Mouse (Mus musculus) gastrocnemius, adult 2 months (tissue): ENCODE measurements around the gene Metrnl. TPM values are rescaled to one million over a fixed set of nuclear protein-coding genes. Genes with fewer than 3 reads are reported as not detected.

Source experiments
- DNase-seq: peaks from one replicate; pipeline ENCODE4 v3.0.0; 2022
- H3K27ac ChIP-seq: fragments of 200-600 bp; 2 replicates; pipeline ENCODE4 v1.8.1; 2022; ENCODE audit warnings: mild to moderate bottlenecking
- H3K4me3 ChIP-seq: fragments of 200-600 bp; 2 replicates; pipeline ENCODE4 v1.8.1; 2022; ENCODE audit warnings: mild to moderate bottlenecking, moderate library complexity
- CTCF ChIP-seq: fragments of 200-600 bp; IDR thresholded peaks from 2 replicates; pipeline ENCODE4 v1.8.1; 2022; ENCODE audit warnings: antibody characterized with exemption, mild to moderate bottlenecking, moderate library complexity
- intact Hi-C: fragments of 180-260 bp; cut with DNase I; formaldehyde crosslinking; loops from one replicate; pipeline ENCODE4 v1.15.1; 2025
- total RNA-seq, 2 experiments: library from RNA; stranded (reverse); gene quantifications; 2 replicates each; pipeline ENCODE4 v1.2.3; 2021

Metrnl gene
- total RNA-seq, 2 experiments from 2014 or later, result 7.8 to 13.7 TPM

DNA sequence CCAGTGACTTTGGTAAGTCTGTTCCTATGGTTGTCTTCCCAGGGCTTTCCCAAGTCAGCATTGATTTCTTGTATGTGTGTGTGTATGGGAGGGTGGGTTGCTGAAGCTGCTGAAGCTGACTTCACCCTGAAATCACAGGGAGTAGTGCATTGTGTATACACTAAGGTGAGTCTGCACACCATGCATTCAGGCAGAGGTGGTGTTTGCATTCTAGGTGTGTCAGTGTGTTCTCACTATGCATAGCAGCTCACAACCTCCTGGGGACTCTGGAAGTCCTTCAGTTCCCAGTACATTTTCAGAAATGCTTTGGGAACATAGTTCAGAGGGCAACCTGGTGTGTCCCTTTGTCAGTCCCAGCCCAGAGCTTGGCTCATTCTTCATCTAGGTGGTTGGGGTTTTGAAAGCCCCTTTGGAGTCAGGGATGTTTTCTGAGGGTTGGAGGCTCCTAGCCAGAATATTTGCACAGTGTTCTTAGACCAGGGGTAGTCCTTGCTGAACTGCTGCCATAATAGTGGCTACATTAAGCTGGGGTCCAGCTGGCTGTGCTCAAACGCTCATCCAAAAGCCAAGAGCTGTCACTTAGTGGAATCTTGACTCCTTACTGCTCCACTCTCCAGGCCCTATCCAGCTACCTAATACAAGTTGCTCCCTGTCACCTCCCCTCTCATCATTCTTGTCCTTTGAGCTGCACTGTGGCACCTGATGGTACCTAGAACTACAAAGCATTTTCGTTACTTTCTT is 13.6 kb downstream of the Metrnl start:
- TF ChIP-seq CTCF, result no peak
- no peak overlapping the region for H3K27ac ChIP-seq

GRCm38 (mm10) chr11:121717724-121718123 is 16.4 kb downstream of the Metrnl start:
- Histone ChIP-seq H3K4me3 (no peak overlapping the region), H3K27ac (no peak overlapping the region)
- intact Hi-C loops, result no loop called here
- TF ChIP-seq CTCF, result no peak
- no peak for DNase-seq

More for the DNA sequence above, 13.6 kb downstream of the Metrnl start:
- no peak overlapping the region for H3K4me3 ChIP-seq
- no peak for DNase-seq
- intact Hi-C loops, result no loop called here

DNA sequence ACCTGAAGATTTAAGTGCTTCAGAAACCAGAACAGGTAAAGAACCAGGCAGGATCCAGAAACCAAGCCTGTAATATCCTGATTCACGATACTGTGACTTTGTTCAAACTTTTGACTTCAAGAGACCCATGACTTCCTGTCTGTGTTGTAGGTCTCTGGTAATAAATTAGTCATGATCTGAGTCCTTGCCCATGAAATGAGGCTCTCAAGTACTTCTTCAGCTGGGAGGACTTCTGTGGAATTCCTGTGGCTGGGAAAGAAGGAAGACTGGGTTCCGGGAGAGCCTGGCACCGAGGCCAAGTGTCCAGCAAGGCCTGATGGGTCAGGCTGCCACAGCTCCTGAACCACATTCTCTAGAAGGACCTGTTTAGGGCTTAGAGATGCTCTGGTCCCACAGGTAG is 19.4 kb downstream of the Metrnl start:
- no peak for DNase-seq
- no peak for TF ChIP-seq CTCF
- intact Hi-C loops, result no loop called here
- H3K4me3 ChIP-seq, result no peak overlapping the region
- H3K27ac ChIP-seq, result no peak overlapping the region

DNA sequence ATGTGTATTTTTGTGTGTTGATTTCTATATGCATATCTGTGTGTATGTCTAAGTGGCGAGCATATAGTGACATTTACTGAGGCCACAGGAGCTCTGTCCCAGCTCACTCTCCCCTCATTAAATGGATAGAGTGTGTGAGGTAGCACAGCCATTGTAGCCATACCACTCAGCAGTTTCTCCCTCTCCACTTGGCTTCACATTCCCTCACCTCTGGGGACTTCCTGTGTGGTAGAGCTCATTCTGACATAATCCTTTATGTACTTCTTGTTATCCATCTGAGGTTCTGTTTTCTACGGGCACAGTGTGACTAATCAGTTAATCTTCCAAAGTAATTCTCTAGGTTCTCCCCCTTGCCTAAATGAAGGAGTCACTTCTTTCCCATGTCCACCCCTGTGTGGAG is 21.1 kb downstream of the Metrnl start:
- intact Hi-C loops, result no loop called here
- no peak for TF ChIP-seq CTCF
- Histone ChIP-seq H3K4me3 (no peak overlapping the region), H3K27ac (no peak overlapping the region)
- DNase-seq, result no peak

DNA sequence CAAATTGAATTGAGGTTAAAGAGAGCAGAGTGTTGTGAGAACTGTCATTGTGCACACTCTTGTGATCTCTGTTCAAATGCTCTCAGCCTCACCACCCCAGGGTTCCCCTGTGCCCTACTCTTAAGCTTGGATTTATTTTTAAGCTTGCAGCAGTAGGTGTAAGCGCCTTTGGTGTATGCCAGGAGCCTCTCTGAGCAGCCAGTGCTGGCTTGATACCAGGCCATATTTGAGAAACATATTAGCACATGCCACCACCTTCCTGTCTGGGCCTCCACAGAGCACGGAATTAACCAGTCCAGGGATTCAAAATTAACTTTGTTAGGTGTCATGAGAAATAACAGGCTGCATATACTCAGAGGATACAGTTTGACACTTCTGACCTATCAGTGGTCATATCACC is 25.3 kb downstream of the Metrnl start:
- no peak for TF ChIP-seq CTCF
- DNase-seq, result no peak
- Histone ChIP-seq H3K27ac (no peak overlapping the region), H3K4me3 (no peak overlapping the region)
- intact Hi-C loops, result no loop called here

- Histone ChIP-seq H3K27ac (0 out of 2 replicates have a peak overlapping the region, but pooled peaks have one; percentile 4), H3K4me3 (no peak overlapping the region)
- intact Hi-C loops, result no loop called here
- no peak for TF ChIP-seq CTCF
- DNase-seq, result no peak
These were observed 32.8 kb downstream of the Metrnl start for GRCm38 (mm10) chr11:121734184-121734583.

DNA sequence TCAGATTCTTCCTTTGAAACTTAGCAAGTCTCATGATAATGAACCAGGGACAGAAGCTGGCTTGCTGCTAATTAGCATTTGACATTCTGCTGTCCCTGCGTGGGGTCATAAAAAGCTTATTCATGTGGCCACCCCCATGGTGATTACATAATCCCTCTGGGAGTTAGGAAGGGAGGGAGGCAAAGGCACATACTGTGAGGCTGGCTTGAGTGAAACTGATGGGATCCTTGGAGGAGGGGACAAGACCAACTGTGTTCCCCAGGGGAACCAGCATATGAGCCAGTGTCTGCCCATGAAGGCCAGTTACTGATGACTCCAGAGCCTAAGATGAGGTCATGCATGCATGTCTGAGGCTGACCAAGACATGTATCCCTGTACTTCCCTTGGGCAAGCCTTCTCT is 33.5 kb downstream of the Metrnl start:
- intact Hi-C loops, result no loop called here
- DNase-seq, result no peak
- no peak for TF ChIP-seq CTCF
- 0 out of 2 replicates have a peak overlapping the region, but pooled peaks have one; percentile 4 for H3K27ac ChIP-seq
- H3K4me3 ChIP-seq, result no peak overlapping the region

- intact Hi-C loops, result no loop called here
- H3K27ac ChIP-seq, result no peak overlapping the region
- TF ChIP-seq CTCF, result no peak
- no peak for DNase-seq
- H3K4me3 ChIP-seq, result no peak overlapping the region
These were observed 37.3 kb downstream of the Metrnl start for GRCm38 (mm10) chr11:121738616-121739015.

DNA sequence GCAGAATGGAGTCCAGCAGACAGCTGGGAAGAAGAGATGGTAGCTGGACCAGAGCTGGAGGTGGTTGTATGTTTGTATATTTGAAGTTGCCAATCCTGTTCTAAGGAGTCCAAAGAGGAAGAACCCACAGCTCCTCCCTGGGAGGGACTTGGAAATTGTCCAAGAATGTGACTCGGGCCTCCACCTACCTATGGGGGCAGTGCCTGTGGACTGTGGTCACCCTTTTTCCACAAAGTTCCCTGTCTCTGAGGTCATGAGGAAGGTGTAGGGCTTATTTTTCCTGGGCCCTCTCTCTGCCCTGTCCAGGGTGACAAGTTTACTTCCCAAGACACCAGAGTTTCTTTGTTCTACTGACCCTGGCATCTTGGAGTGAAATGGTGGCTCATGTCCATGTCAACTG is 39.6 kb downstream of the Metrnl start:
- Histone ChIP-seq H3K4me3 (no peak overlapping the region), H3K27ac (peak overlapping the region; percentile 63)
- no peak for DNase-seq
- intact Hi-C loops, result no loop called here
- TF ChIP-seq CTCF, result no peak

GRCm38 (mm10) chr11:121741433-121741832 is 40.1 kb downstream of the Metrnl start:
- intact Hi-C loops, result no loop called here
- TF ChIP-seq CTCF, result no peak
- peak; percentile 39 for DNase-seq
- no peak overlapping the region for H3K4me3 ChIP-seq
- peak overlapping the region; percentile 63 for H3K27ac ChIP-seq

DNA sequence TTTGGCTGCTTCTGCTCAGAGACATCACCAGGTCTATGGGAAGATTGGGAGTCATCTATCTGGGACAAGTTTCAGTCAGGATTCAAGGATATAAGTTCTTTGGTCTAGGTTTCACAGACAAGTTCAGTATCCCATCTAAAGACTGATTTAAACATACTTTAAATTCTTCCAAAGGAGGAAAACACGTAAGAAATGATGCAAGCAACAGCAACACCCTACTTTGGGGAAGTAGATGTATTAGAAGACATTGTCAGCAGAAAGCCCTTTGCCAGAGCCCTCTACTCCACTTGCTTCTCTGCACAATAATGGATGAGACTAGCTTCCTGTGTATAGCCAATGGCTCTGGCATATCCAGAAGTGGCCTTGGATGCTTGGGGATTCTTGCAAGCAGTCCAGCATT is 41.8 kb downstream of the Metrnl start:
- H3K27ac ChIP-seq, result peak overlapping the region; percentile 38
- H3K4me3 ChIP-seq, result no peak overlapping the region
- TF ChIP-seq CTCF, result no peak
- intact Hi-C loops, result no loop called here
- DNase-seq, result no peak

DNA sequence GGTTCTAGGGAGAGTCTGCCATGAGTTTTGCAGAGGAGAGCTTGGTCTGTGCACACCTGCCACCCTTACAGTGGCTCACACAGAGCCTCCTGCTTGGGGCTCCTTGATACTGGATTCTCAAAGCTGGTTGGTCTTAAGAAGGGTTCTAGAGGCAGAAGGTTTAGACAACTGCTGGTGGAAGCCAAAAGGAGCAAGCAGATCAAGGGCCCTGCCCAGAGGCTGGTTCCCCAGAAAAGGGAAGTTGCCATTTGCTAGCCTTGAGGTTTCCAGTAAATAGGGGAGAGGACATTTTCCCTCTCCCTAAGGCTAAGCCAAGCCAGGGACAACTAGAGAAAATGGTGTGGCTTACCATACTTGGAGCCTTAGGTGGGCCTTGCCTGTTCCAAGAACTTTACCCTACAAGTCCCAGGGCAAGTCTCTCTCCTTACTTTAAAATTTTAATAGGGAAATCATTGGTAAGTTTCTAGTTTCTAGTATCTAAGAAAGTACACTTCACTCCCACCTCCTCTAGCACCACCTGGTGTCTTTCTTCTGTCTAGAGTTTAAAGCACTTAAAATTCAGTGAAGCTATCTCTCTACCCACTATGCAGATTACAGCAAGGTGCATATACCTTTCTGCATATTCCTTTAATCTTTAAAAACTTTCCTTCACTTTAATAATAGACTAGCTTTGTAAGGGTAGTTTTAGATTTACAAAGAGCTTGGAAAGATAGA is 42.7 kb downstream of the Metrnl start:
- Histone ChIP-seq H3K4me3 (no peak overlapping the region), H3K27ac (peak overlapping the region; percentile 38; the same call in 1 of the 2 replicates)
- peak; percentile 39 for TF ChIP-seq CTCF
- intact Hi-C loops, result no loop called here
- no peak for DNase-seq

DNA sequence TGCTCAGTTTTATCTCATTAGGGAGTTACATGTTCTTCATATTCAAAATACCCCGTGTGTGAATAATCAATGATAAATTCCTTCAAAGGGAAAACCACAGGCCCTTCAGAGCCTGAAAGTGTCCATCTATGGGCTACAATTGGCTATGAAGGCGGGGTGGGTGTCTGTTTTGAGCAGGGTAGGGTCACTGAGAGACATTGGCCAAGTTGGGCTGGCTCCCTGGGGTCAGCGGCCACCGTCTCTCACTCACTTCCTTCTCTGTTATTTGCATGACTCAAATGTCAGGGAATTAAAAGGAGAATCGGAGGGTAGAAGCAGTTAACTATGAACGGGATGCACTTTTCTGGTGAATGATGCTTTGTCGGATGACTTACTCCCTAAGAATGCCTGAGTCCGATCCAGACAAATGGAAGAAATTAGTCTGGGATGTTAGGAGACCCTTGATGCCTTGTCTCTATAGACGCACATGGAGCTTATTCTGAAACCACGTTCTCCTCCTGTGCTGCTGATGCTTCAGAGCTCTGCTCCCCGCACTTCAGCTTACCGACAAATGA is 45.7 kb downstream of the Metrnl start:
- DNase-seq, result no peak
- intact Hi-C loops, result no loop called here
- TF ChIP-seq CTCF, result no peak
- Histone ChIP-seq H3K4me3 (no peak overlapping the region), H3K27ac (peak overlapping the region; percentile 31; the same call in 1 of the 2 replicates)
